Mouse (Mus musculus): ENCODE measurements around the gene Vmn2r33. TPM values are rescaled to one million over a fixed set of nuclear protein-coding genes. Genes with fewer than 3 reads are reported as not detected.
"Not testable (repeated sequence)": the region's sequence is repeated elsewhere in the genome, so short reads cannot be mapped to it uniquely, and the experiment has no call there.

Vmn2r33 gene
- not detected for total RNA-seq (2021)
- long read RNA-seq, experiment 1: 0 reads
- long read RNA-seq, experiment 2: 0 reads

DNA sequence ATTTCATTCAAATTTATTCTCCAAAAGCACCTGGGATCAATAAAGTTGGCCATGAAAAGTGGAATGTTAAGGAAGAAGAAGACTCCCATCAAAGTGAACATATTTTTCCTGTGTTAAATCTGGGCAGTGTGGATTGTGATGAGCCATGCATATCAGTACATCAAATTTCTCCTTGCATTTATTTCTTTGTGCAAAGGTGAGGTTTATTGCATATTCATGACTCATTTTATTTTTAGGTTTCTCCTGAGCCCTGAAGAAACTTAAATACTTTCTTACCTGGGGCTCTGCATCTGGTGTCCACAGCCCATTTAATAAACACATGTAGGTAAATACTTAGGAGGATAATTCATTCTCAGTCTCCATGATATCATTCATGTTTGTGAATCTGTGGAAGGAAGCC lies at the start of gene Vmn2r33:
Vmn2r33 (minus strand) TSS at position 101 of the 400 bp plus-strand sequence.
- DNase-seq; H3K4me3 ChIP-seq; intact Hi-C loops (cut with DNase I); H3K27ac ChIP-seq: not testable (repeated sequence)

Other genes with a start within 250 kb of the Vmn2r33 start
- under 1 TPM in 1 of 2 experiments, not detected in 1; 0.05 TPM for gene Vmn2r30, start 229.2 kb downstream of the Vmn2r33 start, total RNA-seq (2021)
- gene Gm45783, start 192.2 kb downstream of the Vmn2r33 start, total RNA-seq (2021): not detected
- gene Vmn2r31, start 167.1 kb downstream of the Vmn2r33 start, total RNA-seq (2021): not detected
- gene Vmn2r32, start 86.8 kb downstream of the Vmn2r33 start, total RNA-seq (2021): not detected
- gene Vmn2r34, start 122.7 kb upstream of the Vmn2r33 start, total RNA-seq (2021): not detected

All from gastrocnemius, adult 2 months (tissue).